Mouse (Mus musculus): ENCODE measurements at regions not wholly inside any gene's neighbourhood (a gene's known extent, or its start where the extent isn't known, plus 50 kb on each side); places are given as distances from the start of the nearest gene placed in this dataset.
"Not testable (repeated sequence)": the region's sequence is repeated elsewhere in the genome, so short reads cannot be mapped to it uniquely, and the experiment has no call there.

DNA sequence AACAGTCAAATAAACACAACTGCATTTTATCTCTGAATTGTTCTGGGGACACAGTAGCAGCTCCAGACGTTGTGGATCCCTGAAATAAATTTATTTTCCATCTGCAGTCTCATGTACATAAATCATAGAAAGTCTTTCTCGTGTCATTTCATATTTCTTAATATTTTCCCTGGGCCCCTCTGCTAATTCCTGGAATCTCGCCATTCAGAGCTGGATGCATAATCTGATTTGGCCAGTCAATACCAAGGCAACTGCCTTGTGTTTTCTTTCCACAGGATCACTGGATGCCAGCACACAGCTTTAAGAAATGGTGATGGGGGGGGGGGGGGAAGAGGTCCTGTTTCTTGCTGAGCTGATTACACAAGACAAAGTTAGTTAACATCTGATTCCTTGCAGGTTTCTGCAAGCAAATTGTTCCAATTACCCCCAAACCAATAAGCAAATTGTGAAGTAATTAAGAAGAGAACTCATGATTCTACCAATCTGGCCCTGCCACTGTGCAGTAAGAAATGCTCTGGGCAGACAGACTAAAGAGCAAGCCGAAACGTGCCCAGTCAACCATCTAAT lies 824.2 kb upstream of the Sox9 start:
- DNase-seq (ENCODE audit: low spot score in 2 of 2): no peak

GRCm38 (mm10) chr11:111961047-111961837 lies 820.8 kb upstream of the Sox9 start:
- no peak for DNase-seq (ENCODE audit: low spot score in 2 of 2)

DNA sequence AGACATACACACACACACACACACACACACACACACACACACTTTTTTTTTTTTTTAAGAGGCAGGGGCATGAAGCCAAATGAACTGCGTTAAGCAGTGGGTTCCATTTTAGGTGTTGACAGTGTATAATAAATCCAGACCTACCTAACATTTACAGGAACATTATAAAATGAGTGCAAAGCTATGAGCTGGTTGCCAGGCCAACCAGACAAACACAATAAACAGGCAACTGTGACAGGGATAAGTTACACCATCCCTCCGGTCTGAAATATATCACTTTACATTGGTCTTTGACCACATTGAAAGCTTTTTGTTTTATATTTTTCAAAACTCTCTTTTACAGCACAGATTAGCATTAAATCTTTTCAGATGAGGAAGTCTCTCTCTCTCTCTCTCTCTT lies 820.2 kb upstream of the Sox9 start:
- DNase-seq (ENCODE audit: low spot score in 2 of 2): no peak

DNA sequence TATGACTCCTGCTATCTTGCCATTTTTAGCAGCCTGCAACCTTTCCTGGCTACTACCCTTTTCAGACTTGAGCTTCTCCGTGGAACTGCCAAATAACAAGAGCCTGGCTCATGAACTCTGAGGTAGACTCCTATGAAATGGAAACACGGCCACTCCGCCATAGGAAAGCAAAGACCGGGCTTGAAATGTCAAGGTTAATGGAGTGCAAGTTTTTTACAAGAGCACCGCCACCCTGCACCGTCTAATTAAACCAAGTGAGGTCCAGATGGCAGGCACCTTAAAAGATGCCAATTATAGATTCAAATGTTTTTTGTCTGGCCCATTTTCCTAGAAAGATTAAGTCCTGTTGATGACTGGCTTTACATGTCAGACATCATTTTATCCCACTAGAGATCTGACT lies 818.0 kb upstream of the Sox9 start:
- no peak for DNase-seq (ENCODE audit: low spot score in 2 of 2)

DNA sequence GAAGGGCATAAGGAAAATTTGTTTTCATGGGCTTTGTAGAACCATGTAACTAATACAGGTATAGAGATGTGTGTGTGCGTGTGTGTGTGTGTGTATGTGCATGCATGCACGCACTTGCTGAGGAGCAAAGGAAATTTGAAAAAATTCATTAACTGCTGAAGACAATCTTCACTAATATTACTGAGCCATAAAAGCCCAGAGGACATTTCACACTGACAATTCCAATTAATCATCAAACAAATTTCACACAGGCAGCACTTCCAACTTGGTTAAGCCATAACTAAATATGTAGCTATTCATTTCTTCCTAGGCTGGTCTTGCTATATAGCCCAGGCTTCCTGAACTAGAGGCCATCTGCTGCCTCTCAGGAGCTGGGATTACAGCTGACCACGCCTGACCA lies 815.6 kb upstream of the Sox9 start:
- DNase-seq (ENCODE audit: low spot score in 2 of 2): no peak

- no peak for DNase-seq (ENCODE audit: low spot score in 2 of 2)
Measured at GRCm38 (mm10) chr11:111971001-111971400, 811.0 kb upstream of the Sox9 start.

DNA sequence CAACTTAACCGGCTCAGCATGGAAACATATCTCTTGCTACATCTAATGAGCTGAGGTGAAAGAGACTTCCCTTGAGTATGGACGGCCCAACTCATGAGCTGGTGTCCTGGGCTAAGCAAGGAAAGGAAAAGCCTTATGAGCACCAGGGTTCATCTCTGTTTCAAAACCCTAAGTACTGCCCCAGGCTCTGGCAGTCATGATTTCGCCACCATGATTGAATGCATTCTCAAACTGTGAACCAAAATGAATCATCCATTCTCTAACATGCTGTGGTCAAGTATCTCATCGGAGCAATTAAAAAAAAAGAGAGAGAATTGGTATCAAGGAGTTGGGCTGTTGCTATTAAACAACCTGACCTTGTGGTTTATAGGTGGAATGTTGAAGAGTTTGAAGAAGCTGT lies 803.4 kb upstream of the Sox9 start:
- DNase-seq (ENCODE audit: low spot score in 2 of 2): no peak

- no peak for DNase-seq (ENCODE audit: low spot score in 2 of 2)
Measured at GRCm38 (mm10) chr11:111996395-111996794, 785.6 kb upstream of the Sox9 start.

- not testable (repeated sequence) for DNase-seq (ENCODE audit: low spot score in 2 of 2)
Measured at GRCm38 (mm10) chr11:112010848-112011247, 771.2 kb upstream of the Sox9 start.

GRCm38 (mm10) chr11:112017906-112018305 lies 764.1 kb upstream of the Sox9 start:
- DNase-seq (ENCODE audit: low spot score in 2 of 2): no peak

GRCm38 (mm10) chr11:112028031-112028430 lies 754.0 kb upstream of the Sox9 start:
- DNase-seq (ENCODE audit: low spot score in 2 of 2): no peak

DNA sequence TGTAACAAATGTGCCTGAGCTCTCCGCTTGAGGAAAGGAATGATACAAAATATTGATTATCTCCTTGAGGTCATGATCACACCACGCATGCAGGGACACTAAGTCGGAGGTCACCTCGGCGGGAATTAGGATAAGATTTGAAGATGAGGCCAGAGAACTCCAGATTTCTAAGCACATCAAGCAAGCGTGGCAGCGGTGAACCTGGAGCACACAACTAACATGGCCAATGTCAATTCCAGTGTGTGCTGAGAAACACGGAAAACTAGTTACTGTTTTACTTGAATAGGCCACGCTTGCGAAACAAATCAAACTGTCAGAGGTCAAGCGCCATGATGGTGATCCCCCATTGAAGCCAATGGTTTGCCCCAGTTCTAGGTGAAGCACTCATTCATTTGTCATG lies 743.3 kb upstream of the Sox9 start:
- DNase-seq (ENCODE audit: low spot score in 2 of 2): no peak

DNA sequence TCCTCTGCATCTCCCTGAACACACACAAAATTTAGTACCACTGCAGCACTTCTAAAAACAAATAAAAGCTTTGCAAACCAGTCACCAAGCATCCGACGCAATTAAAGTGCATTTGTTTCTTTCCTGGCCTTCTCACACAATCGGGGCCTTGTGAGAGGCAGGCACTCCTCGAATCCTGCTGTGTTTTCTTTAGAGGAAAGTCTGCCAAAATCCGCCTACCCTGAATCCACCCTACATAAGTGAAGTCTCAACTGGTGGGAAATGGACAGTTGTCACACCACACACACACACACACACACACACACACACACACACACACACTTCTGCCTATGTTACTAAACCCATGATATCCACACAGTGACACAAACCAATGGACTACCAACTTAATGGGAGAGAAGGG lies 737.6 kb upstream of the Sox9 start:
- DNase-seq (ENCODE audit: low spot score in 2 of 2): no peak

GRCm38 (mm10) chr11:112045353-112045752 lies 736.7 kb upstream of the Sox9 start:
- DNase-seq (ENCODE audit: low spot score in 2 of 2): no peak

DNA sequence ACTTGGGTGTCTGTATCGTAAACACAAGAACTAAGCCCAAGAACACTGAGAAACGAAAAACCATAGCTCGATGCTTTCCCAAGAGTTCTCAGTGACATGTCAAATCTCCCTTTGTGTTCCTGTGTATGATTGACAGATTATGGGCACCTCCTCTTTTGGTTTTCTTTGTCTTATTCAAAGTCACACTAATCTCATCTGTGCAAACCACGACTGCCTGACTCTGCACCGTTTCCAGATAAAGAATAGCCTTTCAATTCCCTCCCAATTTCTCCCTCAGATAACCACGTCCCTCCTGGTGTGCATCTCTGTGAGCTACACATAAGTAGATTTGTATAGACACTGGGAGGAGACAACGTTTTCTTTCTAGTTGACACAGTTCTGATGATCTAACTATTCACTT lies 731.7 kb upstream of the Sox9 start:
- DNase-seq (ENCODE audit: low spot score in 2 of 2): no peak

DNA sequence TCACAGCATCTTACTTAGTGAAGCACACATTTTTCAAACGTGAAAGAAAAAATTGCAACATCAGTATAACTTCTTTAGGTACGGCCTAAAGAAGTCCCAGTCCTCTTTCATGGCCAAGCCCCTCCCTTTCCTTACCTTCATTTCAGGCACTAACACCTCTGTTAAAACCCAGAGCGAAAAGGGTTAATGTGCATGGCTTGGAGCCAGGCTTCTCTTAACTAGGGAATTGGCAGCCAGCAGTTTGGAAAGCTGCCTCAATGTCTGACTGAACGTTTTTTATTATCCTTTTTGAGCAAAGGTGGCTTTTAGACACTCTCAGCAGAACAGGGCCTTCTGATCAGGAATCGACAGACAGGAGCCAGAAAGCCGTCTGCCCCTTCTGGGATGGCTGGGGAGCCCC lies 726.4 kb upstream of the Sox9 start:
- DNase-seq (ENCODE audit: low spot score in 2 of 2): no peak

DNA sequence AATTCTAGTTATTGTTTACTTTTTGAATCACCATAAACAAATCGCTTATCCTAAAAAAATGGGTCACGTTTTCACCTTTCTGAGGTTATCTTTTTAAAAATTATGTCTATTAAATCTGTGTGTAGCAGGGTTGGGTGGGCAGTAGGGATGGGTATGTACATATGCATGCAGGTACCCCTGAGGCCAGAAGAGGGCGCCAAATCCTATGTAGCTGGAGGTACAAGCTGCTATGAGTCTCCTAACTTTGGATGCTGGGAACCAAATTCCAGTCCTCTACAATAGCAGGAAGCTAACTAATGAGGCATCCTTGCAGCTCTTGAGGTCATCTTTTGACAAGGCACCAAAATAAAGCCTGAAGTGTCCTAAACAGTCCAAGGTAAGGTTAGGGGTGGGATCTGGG lies 714.8 kb upstream of the Sox9 start:
- DNase-seq (ENCODE audit: low spot score in 2 of 2): peak in 1 of 2 experiments; percentile 3

DNA sequence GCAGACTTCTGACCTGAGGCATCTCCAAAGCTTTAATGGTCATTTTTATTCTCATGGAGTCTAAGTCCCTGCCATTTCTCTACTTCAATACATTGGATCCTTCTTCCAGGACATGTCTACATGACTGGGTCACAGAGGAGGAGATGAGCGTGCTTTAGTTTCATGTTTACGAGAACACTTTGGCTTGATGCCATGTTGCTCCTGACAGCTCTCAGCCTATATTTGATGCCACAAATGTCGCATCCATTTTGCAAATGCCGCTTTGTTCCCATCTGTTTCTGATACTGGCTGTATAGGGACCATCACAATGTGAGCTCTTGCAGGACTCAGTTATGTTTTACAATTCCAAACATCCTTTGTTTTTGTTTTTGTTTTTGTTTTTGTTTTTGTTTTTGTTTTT lies 713.2 kb upstream of the Sox9 start:
- DNase-seq (ENCODE audit: low spot score in 2 of 2): no peak

- DNase-seq (ENCODE audit: low spot score in 2 of 2): no peak
Measured at GRCm38 (mm10) chr11:112071571-112071970, 710.5 kb upstream of the Sox9 start.

DNA sequence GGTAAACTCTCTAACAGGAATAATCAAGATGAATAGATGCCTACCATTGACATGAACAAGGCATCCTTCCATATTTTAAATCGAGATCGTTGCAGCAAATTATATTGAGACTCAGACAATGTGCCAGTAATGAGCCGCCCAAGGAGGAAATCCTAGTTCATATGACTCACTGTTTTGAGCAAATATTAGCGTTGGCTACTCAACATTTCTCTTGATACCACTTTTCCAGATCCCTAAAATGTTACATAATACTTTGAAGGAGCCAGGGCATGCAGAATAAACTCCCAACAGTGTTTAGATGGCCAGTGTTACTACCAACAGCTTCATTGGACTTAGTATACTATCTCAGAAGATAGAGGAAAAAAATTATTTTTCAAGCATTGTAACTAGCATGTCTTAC lies 700.6 kb upstream of the Sox9 start:
- no peak for DNase-seq (ENCODE audit: low spot score in 2 of 2)

GRCm38 (mm10) chr11:112083019-112083418 lies 699.0 kb upstream of the Sox9 start:
- DNase-seq (ENCODE audit: low spot score in 2 of 2): no peak

DNA sequence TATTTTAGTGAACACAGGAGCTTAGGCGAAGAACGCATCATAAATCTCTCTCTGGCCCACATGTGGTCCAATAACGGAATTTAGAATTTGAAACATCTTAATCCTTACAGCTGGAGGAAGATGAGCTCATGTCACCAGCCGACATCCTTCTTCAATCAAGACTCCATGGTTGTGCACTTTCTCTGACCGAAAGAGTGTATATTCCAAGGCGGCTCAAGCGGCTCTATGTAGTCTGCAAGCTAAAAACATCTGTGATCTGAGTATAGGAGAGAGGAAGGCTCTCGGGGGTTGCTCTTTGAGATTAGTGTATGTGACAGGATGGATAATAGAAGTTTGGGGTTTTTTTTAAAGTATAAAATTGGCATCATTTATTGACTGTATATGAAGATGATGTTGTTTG lies 689.9 kb upstream of the Sox9 start:
- DNase-seq (ENCODE audit: low spot score in 2 of 2): no peak

DNA sequence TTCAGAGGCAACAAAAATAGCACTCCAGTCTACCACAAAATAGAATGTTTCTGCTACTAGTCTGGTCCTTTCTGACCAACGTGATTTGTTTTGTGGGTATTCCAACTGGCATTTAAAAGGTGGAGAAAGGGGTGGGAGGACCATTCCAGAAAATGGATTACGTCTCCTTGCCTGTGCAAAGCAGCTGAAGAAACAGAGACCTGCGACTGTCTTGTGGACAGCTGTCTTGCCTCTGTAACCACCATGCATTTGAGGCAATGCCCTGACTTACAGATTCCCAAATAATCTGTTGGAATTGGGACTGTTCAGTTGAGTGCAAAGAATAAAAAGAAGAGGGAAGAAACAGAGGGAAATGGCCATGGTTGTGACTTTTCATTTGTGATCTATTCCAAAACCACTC lies 687.0 kb upstream of the Sox9 start:
- DNase-seq (ENCODE audit: low spot score in 2 of 2): no peak

- DNase-seq (ENCODE audit: low spot score in 2 of 2): no peak
Measured at GRCm38 (mm10) chr11:112098161-112098560, 683.9 kb upstream of the Sox9 start.
